15 mouse cellular contexts compared by ENCODE assay signal in the genomic region with DNA sequence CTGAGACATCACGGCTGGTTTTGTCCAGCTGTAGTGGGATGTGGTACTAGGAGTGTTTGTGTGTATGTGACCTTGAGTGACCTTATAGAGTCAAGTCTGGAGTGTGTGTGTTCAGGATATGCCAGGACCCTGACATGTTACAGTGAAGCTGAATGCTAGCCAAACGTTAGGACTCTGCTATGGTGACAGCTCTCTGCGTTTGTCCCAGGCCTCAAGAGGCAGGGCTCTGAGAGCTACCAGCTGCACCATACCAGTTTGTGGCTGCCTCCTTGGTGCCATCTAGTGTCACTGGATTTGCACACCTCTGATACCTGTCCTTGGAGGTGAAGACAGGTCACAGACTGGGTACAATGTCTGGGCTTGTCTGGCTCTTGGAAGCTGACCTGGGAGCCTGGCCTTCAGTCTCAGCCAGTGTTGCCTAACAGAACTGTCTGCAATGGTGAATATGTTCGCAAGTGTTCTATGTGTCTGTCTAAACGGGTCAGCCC.
A peak's percentile ranks its signal among the peaks of the same experiment; 100 is the strongest.
DNase-seq lines count a peak whose midpoint lies in the region; ATAC-seq and TF ChIP-seq lines count a peak whose summit lies in the region.
"Had no signal": no experiment of that assay in that cellular context is flagged by ENCODE, and none has a peak within 500 bp of the region (broad histone marks: within the 10 kb centered on the region; RNA-seq: fewer than 3 reads in every experiment).

No protein-coding gene starts in this region.

- no peaks in the 10 kb centered on the region for H3K27me3 ChIP-seq in heart, embryonic 16.5 days (ENCODE audit: control insufficient read depth, insufficient read depth, low read length)
- no peaks in the 10 kb centered on the region for H3K27me3 ChIP-seq in liver, adult 2 months (ENCODE audit: control insufficient read depth, insufficient read depth, low read length)
- no peaks in the 10 kb centered on the region for H3K27me3 ChIP-seq in liver, embryonic 12.5 days (replicated peaks)
- H3K27me3 ChIP-seq: embryonic facial prominence, embryonic 13.5 days; forebrain, embryonic 15.5 days had no signal

- no peak overlapping the region for H3K4me2 ChIP-seq in heart, embryonic 16.5 days (ENCODE audit: low read depth, low read length)
- H3K4me2 ChIP-seq in liver, embryonic 12.5 days, result no peak overlapping the region
- H3K4me2 ChIP-seq: embryonic facial prominence, embryonic 13.5 days; forebrain, embryonic 15.5 days had no signal

- no peak overlapping the region for H3K9ac ChIP-seq in heart, embryonic 16.5 days (ENCODE audit: low read length)
- no peak overlapping the region for H3K9ac ChIP-seq in liver, adult 2 months (ENCODE audit: low read depth, low read length)
- H3K9ac ChIP-seq in liver, embryonic 12.5 days, result no peak overlapping the region
- H3K9ac ChIP-seq: embryonic facial prominence, embryonic 13.5 days; forebrain, embryonic 15.5 days had no signal

- DNase-seq in heart, postnatal 4 days, result no peak
- peak; percentile 45 for DNase-seq in liver, adult 2 months (ENCODE audit: extremely low read depth, low read depth, low spot score)
- DNase-seq in urinary bladder, adult 18-20 months (ENCODE audit: low spot score in 2 of 2), result peak; percentile 14 to 18
- no peak for DNase-seq in urinary bladder, adult 2 months (ENCODE audit: low spot score)
- no peak for DNase-seq in gastrocnemius, adult 2 months
- DNase-seq: adrenal gland, adult 2 months; gastrocnemius, postnatal 10 days; heart, postnatal 36 days had no signal

- TF ChIP-seq CTCF in liver, adult 2 months (IDR thresholded peaks at IDR 0.05; ENCODE audit: low read depth, low read length), result no peak
- TF ChIP-seq CTCF in gastrocnemius, adult 2 months (IDR thresholded peaks at IDR 0.05), result no peak

- no peak for TF ChIP-seq POLR2A in liver, adult 2 months (IDR thresholded peaks at IDR 0.05; ENCODE audit: extremely low read depth, insufficient read depth, low read length)

- H3K79me2 ChIP-seq in liver, adult 2 months (ENCODE audit: control insufficient read depth, insufficient read depth, low read length), result no peaks in the 10 kb centered on the region

- intact Hi-C loops in gastrocnemius, adult 2 months (cut with DNase I), result no loop called here

- H3K4me3 ChIP-seq in heart, embryonic 16.5 days (ENCODE audit: low read length), result no peak overlapping the region
- H3K4me3 ChIP-seq in liver, adult 2 months (ENCODE audit: insufficient read depth, low read depth, low read length), result no peak overlapping the region
- no peak overlapping the region for H3K4me3 ChIP-seq in liver, embryonic 12.5 days
- no peak overlapping the region for H3K4me3 ChIP-seq in gastrocnemius, adult 2 months
- H3K4me3 ChIP-seq: embryonic facial prominence, embryonic 13.5 days; forebrain, embryonic 15.5 days; limb, embryonic 10.5 days had no signal

- H3K27ac ChIP-seq in heart, embryonic 16.5 days (ENCODE audit: low read length), result no peak overlapping the region
- no peak overlapping the region for H3K27ac ChIP-seq in liver, adult 2 months (replicated peaks; ENCODE audit: insufficient read depth, low read depth, low read length)
- no peak overlapping the region for H3K27ac ChIP-seq in liver, embryonic 12.5 days
- no peak overlapping the region for H3K27ac ChIP-seq in gastrocnemius, adult 2 months
- H3K27ac ChIP-seq: embryonic facial prominence, embryonic 13.5 days; forebrain, embryonic 15.5 days; limb, embryonic 10.5 days had no signal

- peak; percentile 37 for ATAC-seq in heart, embryonic 16.5 days (replicated peaks; ENCODE audit: extremely low read depth, insufficient read depth, low FRiP score)
- ATAC-seq in liver, embryonic 12.5 days, result no peak
- ATAC-seq in erythroblast, adult 5-6 weeks (replicated peaks; ENCODE audit: low FRiP score, poor library complexity, severe bottlenecking), result no peak
- ATAC-seq: forebrain, embryonic 15.5 days; intestine, embryonic 16.5 days had no signal

- peaks cover 14% of the 10 kb centered on the region for H3K4me1 ChIP-seq in heart, embryonic 16.5 days (ENCODE audit: control insufficient read depth, insufficient read depth, low read length)
- no peaks in the 10 kb centered on the region; the same call in 1 of the 2 replicates for H3K4me1 ChIP-seq in liver, adult 2 months (ENCODE audit: control insufficient read depth, insufficient read depth, low read length)
- peaks cover 62% of the 10 kb centered on the region for H3K4me1 ChIP-seq in liver, embryonic 12.5 days

- no peaks in the 10 kb centered on the region for H3K9me3 ChIP-seq in heart, embryonic 16.5 days (replicated peaks; ENCODE audit: control insufficient read depth, low read length)
- H3K9me3 ChIP-seq in liver, embryonic 12.5 days (replicated peaks), result no peaks in the 10 kb centered on the region
- H3K9me3 ChIP-seq: embryonic facial prominence, embryonic 13.5 days; forebrain, embryonic 15.5 days; limb, embryonic 10.5 days had no signal

- no peaks in the 10 kb centered on the region for H3K36me3 ChIP-seq in heart, embryonic 16.5 days (ENCODE audit: control insufficient read depth, insufficient read depth)
- no peaks in the 10 kb centered on the region for H3K36me3 ChIP-seq in liver, adult 2 months (ENCODE audit: control insufficient read depth, insufficient read depth, low read length)
- no peaks in the 10 kb centered on the region for H3K36me3 ChIP-seq in liver, embryonic 12.5 days
- H3K36me3 ChIP-seq: embryonic facial prominence, embryonic 13.5 days; forebrain, embryonic 15.5 days; limb, embryonic 10.5 days had no signal

- WGBS in heart, embryonic 16.5 days, result 45% methylated on average over 5 of the region's 5 CpGs
- 47% methylated on average over 5 of the region's 5 CpGs for WGBS in liver, adult 2 months
- 75% methylated on average over 5 of the region's 5 CpGs for WGBS in liver, embryonic 12.5 days (ENCODE audit: insufficient replicate concordance)

Comparison
In these comparisons a context has a peak if more than half of its experiments do, and no peak if none do; other contexts are left out.
1. DNase-seq: peak in liver, adult 2 months (single experiment) and urinary bladder, adult 18-20 months (2 of 2); none in heart, postnatal 4 days (single experiment), urinary bladder, adult 2 months (single experiment) and gastrocnemius, adult 2 months (single experiment).